31 mouse cellular contexts compared by ENCODE assay signal in genomic region chr12:60892408-60892807, GRCm38 (mm10).
"Had no signal": no experiment of that assay in that cellular context is flagged by ENCODE, and none has a peak within 500 bp of the region (broad histone marks: within the 10 kb centered on the region; RNA-seq: fewer than 3 reads in every experiment).

No protein-coding gene starts in this region.

- H3K9ac ChIP-seq: limb, embryonic 12.5 days; limb, embryonic 13.5 days; limb, embryonic 15.5 days; liver, embryonic 12.5 days; liver, embryonic 13.5 days; liver, embryonic 14.5 days; liver, embryonic 15.5 days; liver, postnatal 0 days; lung, embryonic 14.5 days; lung, embryonic 15.5 days; midbrain, embryonic 12.5 days; midbrain, embryonic 13.5 days; midbrain, embryonic 15.5 days; neural tube, embryonic 12.5 days had no signal

- H3K27me3 ChIP-seq: limb, embryonic 12.5 days; limb, embryonic 13.5 days; limb, embryonic 15.5 days; liver, embryonic 12.5 days; liver, embryonic 13.5 days; liver, embryonic 15.5 days; lung, embryonic 15.5 days; megakaryocyte, embryonic 14.5 days; midbrain, embryonic 12.5 days; midbrain, embryonic 13.5 days; midbrain, embryonic 15.5 days; neural tube, embryonic 12.5 days had no signal

- DNase-seq: left cerebral cortex, postnatal 4 days; liver; liver, embryonic 13.5 days; liver, postnatal 0 days; lung, adult 18-20 months; lung, adult 2 months; lung, embryonic 14.5 days; lung, postnatal 10 days; lung, postnatal 14 days; lung, postnatal 36 days; lung, postnatal 4 days had no signal

- H3K36me3 ChIP-seq: limb, embryonic 10.5 days; limb, embryonic 12.5 days; limb, embryonic 13.5 days; limb, embryonic 15.5 days; liver, embryonic 12.5 days; liver, embryonic 13.5 days; liver, embryonic 15.5 days; lung, embryonic 15.5 days; midbrain, embryonic 10.5 days; midbrain, embryonic 12.5 days; midbrain, embryonic 13.5 days; midbrain, embryonic 15.5 days; neural tube, embryonic 12.5 days had no signal

- ATAC-seq: liver, embryonic 12.5 days; liver, postnatal 0 days; lung, postnatal 0 days; midbrain, embryonic 13.5 days; midbrain, embryonic 15.5 days; midbrain, embryonic 16.5 days had no signal

- H3K4me3 ChIP-seq: limb, embryonic 10.5 days; limb, embryonic 12.5 days; limb, embryonic 13.5 days; limb, embryonic 15.5 days; liver, embryonic 12.5 days; liver, embryonic 13.5 days; liver, embryonic 15.5 days; lung, embryonic 15.5 days; megakaryocyte, embryonic 14.5 days; midbrain, embryonic 10.5 days; midbrain, embryonic 12.5 days; midbrain, embryonic 13.5 days; midbrain, embryonic 15.5 days; myocyte; neural tube, embryonic 12.5 days had no signal

- H3K4me2 ChIP-seq: limb, embryonic 12.5 days; limb, embryonic 13.5 days; limb, embryonic 15.5 days; liver, embryonic 11.5 days; liver, embryonic 12.5 days; liver, embryonic 13.5 days; liver, embryonic 15.5 days; lung, embryonic 14.5 days; lung, embryonic 15.5 days; midbrain, embryonic 11.5 days; midbrain, embryonic 12.5 days; midbrain, embryonic 13.5 days; midbrain, embryonic 15.5 days; neural tube, embryonic 12.5 days had no signal

- H3K4me1 ChIP-seq: limb, embryonic 10.5 days; limb, embryonic 12.5 days; limb, embryonic 13.5 days; limb, embryonic 15.5 days; liver, embryonic 12.5 days; liver, embryonic 13.5 days; liver, embryonic 15.5 days; lung, embryonic 15.5 days; megakaryocyte, embryonic 14.5 days; midbrain, embryonic 10.5 days; midbrain, embryonic 12.5 days; midbrain, embryonic 13.5 days; midbrain, embryonic 15.5 days; neural tube, embryonic 12.5 days had no signal

- H3K9me3 ChIP-seq: limb, embryonic 10.5 days; limb, embryonic 12.5 days; limb, embryonic 13.5 days; limb, embryonic 15.5 days; liver, embryonic 12.5 days; liver, embryonic 13.5 days; liver, embryonic 15.5 days; lung, embryonic 15.5 days; megakaryocyte, embryonic 14.5 days; midbrain, embryonic 10.5 days; midbrain, embryonic 12.5 days; midbrain, embryonic 13.5 days; midbrain, embryonic 15.5 days; neural tube, embryonic 12.5 days had no signal

- H3K27ac ChIP-seq: limb, embryonic 10.5 days; limb, embryonic 12.5 days; limb, embryonic 13.5 days; limb, embryonic 15.5 days; liver, embryonic 12.5 days; liver, embryonic 13.5 days; liver, embryonic 14.5 days; liver, embryonic 15.5 days; lung, embryonic 15.5 days; macrophage; midbrain, embryonic 10.5 days; midbrain, embryonic 12.5 days; midbrain, embryonic 13.5 days; midbrain, embryonic 15.5 days; neural tube, embryonic 12.5 days had no signal
